Mouse (Mus musculus) layer of hippocampus, adult 8-10 months (tissue): ENCODE data around the gene Ing3. TPM values are rescaled to one million over a fixed set of nuclear protein-coding genes. Genes with fewer than 3 reads are reported as not detected.

Experiments used
- DNase-seq, 2 experiments: peaks; one replicate each; pipeline ENCODE4 v3.0.0; 2022; ENCODE audit warnings: low spot score in 2 of 2
- total RNA-seq, 4 experiments: library from RNA; stranded (reverse); gene quantifications; 2 replicates each; pipeline ENCODE4 v1.2.4; 2022

Ing3 gene
- total RNA-seq: 10 to 100 TPM; 21.2 to 27.5 (median 26.0) TPM

DNA sequence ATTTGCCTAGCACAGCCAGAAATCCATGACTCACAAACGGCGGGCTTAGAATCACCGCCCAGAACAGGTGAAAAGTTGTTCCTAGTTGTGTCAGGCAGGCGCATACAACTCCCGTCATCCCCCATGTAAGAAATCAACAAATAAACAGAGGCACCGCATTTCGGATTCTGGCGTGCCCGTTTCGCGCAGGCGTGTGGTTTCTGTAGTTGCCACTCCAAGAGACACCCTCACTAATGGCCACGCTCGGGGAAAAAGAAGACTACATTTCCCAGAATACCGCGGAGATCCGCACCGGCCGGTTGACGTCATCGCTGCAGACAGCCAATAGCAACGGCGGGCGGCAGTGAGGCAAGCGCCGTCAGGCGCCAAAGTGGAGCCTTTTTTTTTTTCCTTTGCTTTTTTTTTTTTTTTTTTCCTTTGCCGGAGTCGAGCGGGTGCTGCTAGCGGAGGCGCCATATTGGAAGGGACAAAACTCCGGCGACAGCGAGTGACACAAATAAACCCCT lies at the start of gene Ing3:
Gene Ing3 (plus strand): TSS at position 346 of the 506 bp plus-strand sequence.
- peak; percentile 100 for DNase-seq

GRCm38 (mm10) chr6:21909720-21910119 lies 39.7 kb upstream of the Ing3 start:
- no peak for DNase-seq

- no peak for DNase-seq
Measured at GRCm38 (mm10) chr6:21910804-21911203, 38.6 kb upstream of the Ing3 start.

- DNase-seq: no peak
Measured at GRCm38 (mm10) chr6:21916591-21916990, 32.8 kb upstream of the Ing3 start.

DNA sequence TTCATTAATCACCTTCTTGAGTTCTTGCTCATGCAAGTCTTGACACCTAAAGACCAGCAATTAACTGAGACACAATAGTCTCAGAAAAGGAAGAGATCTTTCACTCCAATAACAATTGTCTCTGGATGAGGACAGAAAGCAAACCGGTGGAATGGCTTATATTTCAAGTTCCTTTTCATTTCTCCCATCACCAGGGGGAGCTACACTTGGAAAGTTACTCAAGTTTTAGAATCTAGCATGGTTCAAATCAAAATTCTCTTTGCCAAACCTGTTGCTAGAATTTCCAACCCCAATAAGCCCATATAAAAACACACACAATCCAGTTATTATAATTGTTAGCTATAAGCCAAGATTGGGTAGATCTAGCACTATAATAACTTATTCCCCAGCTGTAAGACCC lies 25.2 kb upstream of the Ing3 start:
- no peak for DNase-seq

DNA sequence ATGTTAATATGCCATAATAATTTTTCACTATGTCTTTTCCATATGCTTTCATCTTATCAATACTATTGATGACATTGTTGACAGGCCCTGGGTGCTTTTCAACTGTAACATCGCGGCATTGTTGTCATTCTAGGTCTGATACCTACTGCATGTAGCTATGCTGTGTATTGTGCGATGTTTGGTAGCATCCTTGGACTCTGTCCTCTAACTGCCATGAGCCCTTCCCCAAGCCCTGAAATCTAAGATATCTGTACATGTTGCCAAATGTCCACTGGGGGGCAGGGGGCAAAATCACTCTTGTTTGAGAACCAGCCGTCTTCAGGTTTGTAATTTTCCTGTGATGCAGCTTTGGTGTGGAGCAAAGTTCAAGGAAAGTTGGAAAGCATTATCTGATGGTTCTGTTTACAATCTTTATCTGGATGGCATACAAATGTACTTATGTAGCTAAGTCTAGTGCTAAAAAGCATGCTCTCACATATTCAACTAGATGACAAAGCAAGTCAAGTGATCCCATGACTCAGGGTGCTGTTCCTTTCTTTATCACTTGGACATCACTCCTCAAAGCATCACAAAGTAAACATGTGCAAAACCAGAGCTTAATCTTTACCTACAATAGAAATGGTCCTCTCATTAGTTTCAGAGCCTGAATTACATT lies 11.3 kb upstream of the Ing3 start:
- no peak for DNase-seq

- peak; percentile 97 for DNase-seq
Measured at GRCm38 (mm10) chr6:21949771-21950448, 539 bp downstream of the Ing3 start.

DNA sequence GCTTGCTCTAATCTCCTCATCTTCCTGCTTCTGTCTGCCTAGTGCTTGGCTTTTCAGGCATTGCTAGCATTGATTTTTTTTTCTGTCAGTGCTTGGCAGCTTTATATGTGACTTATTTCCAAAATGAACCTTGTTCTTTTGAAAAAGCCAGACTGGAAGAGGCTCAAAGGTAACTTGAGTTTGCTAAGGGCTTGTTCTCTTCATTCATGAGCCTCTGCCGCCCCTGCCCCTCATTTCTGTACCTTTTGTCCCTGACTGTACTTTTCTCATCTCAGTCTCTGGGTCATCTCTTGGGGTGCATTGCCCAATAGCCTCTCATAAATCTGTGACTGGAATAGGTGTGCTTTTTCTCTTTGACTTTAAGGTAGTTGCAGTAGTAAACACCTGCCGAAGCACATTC lies 1.3 kb downstream of the Ing3 start:
- DNase-seq: no peak

DNA sequence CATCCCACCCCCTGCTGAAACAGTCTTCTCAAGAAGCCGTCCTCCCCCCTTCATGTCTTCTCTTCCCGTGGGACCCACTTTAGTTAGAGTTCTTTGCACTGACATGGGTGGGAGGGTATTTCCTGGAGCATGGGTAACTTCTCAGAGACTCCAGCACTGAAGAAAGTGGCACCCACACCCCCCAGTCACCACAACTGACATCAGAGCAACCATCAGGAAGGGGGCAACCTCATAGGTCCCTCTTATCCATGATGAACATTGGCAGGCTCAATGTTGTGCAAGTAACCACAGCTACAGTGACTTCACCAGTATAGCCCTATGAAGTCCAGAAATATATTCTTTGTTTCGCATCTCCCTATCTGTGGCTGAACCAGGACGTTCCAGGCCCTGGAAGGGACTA lies 6.1 kb downstream of the Ing3 start:
- no peak for DNase-seq

DNA sequence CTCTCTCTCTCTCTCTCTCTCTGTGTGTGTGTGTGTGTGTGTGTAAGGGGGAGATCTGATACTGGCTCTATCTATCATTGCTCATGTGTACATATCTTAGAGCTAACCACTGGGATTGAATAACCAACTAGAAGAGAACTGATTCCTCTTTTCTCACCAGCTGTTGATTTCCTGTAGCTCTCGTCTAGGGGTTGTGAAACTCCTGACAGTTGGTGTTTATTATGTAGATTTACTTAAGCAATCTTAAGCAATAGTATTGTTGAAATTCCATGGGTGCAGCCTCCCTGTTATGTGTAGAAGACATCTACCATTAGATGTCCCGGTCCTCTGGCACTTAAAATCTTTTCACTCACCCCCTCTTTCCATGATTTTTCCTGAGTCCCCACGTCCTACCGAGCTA lies 9.6 kb downstream of the Ing3 start:
- no peak for DNase-seq

GRCm38 (mm10) chr6:21959909-21960308 lies 10.5 kb downstream of the Ing3 start:
- DNase-seq: no peak

DNA sequence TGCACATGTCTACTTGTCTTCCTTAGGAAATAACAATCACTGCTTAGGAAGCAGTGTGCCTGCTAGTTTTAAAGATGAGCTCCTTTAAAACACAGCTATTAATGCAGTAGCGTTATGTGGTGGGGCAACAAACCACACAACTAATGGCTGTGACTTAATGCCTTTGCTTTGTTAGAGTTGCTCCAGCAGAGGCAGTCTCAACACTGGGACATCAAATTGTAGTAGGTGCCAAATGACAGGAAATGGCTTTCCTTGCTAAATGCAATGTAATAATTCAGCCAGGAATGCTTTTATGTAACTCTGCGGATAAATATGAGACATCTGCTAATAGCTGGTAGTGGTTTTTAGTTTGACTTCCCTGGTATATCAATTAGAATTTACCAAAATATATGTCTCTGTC lies 28.2 kb downstream of the Ing3 start:
- no peak for DNase-seq

- DNase-seq: no peak
Measured at GRCm38 (mm10) chr6:21981114-21981513, 31.7 kb downstream of the Ing3 start.

DNA sequence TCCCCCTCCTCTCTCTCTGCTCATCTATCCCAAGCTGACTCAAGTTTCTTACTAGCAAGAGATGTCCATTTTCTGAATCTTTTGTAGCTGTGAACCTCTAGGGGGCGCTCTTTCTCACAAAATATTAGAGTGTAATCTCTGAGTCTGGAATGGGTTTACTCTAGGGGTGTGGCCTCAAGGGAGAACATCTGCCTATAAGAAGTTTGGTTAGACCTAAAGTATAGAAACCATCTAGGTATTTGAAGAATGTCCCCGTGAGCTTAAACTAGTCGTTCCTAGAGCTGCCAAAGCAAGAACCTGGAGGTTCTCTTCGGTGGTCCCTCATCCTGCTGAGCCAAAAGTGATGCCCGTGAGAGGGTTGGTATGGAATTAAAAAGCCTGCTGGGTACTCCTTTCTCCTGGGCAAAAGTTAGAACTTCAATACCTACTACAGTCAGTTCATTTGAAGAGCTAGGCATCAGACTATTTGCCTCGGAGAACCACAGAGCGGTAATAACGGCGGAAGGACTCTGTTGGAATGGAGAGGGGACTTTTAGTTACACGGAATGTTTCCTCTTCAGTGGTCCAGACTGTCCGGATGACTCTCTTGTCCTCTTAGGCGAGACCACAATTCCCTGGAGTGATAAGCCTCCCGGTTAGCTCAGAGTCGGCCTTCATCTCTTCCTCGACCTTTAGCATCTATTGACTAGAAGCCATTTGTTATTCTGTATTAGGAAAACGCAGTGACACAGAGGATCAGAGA lies 35.8 kb downstream of the Ing3 start:
- peak; percentile 26 for DNase-seq

- DNase-seq: no peak
Measured at GRCm38 (mm10) chr6:21985732-21986540, 36.6 kb downstream of the Ing3 start, which contains the start of gene Cped1. Gene Cped1 (plus strand): TSS chr6:21985916.

DNA sequence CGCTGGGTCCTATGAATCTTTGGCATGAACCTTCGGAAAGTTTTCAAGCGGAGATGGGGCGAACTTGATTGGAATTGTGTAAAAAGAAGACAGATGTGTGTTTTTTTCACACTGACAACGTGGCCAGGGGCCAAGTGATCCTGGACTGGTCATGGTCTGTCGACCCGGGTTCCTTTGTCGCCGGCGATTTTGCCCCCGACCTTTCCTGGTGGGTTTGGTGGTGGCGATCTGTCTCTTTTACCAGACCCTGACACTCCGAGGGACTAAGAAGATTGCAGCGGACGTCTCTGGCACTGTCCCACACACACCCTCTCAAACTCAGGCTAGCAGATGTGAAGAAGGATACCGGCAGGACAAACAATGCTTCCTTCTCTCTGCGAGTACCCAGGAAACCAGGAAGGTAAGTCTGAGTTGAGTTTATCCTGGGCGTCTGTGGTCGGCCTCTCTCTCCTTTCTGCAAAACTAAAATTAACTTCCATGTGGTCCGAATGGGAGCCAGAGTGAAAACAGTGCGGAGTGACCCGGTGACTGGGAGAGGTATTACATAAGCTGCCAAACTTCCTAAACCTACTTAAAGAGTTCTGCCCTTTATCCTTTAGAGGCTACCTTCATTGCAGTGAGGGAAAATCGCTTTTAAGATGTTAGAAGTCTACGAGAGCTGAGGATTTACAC lies 37.4 kb downstream of the Ing3 start:
- no peak for DNase-seq

DNA sequence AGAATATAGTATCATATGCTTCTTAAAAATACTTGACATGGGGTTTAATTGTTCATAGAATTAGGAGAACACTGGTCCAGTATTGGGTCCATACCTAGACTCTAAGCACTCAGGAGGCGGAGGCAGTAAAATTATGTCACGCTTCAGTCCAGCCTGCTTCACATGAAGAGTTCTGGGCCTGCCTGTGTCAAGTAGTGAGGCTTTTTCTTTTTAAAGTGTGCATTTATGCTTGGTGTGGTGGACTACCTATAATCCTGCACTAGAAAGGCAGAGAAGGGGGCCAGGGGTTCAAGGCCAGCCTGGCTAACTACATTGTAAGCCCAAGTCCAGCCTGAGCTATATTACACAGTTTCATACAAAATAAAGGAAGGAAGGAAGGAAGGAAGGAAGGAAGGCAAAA lies 38.2 kb downstream of the Ing3 start:
- DNase-seq: no peak

DNA sequence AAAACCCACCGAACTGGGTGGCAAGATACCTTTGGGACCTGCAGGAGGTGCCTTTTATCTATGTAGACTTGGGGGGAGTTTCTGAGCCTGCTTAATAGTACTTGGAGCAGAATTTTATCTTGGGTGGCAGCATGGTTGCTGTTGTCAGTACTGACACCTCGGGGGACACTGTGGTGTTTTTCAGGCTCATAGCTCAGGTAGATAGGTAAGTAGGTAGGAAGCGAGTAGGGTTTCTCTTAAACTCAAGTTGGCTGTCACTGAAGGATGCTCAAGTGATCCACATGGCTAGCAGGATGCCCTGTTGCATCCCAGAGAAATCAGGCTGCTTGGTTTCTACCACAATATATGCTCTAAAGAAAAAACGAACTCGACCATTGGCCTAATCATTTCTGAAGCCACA lies 38.9 kb downstream of the Ing3 start:
- DNase-seq: no peak

GRCm38 (mm10) chr6:21989081-21989480 lies 39.7 kb downstream of the Ing3 start:
- no peak for DNase-seq

DNA sequence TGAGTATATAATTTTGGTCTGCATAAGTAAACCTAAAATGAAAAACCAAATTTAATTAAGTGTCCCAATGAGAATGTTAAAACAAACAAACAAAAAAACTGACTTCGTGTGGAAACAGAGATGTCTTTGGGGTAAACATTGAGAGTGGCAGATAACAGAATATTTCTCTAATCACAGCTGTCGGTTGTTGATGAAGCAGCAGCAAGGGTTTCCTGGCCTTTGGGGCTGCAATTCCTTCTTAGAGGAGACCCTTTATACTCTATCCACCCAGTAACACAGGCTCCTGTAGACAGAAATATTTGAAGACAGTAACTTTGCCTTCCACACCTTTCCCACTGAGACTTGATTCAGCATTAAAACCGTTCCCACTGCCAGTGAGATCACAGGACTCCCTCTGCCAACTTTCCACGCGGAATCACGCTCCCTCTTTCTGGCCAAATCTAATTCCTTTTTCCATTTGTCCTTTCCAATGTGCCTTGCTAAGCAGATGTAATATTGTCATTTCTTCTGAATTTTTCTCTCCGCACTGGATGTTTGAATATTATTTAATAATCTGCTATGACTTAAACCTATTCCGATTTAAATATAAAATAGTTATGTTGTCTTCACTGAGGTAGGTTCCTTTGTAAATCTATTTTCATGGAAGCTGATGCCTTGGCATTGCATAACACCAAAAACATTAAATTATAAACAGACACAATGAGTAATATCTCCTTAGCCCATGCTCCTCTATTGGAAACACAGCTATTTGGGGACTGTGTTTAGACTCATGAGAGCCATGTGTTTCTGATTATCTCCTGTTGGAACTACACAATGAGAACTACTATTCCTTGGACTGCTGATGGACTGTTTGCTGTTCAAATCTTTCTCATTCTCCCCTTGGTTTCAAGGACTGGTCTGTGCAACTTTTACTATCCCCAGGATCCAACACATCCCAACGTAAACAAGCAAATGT lies 41.1 kb downstream of the Ing3 start:
- no peak for DNase-seq
